Mouse (Mus musculus) intestine, embryonic 15.5 days (tissue): Measurements from ENCODE around the gene Ercc5. TPM values are rescaled to one million over a fixed set of nuclear protein-coding genes. Genes with fewer than 3 reads are reported as not detected.
A peak's percentile ranks its signal among the peaks of the same experiment; 100 is the strongest.

Experiments
- ATAC-seq: fragments of 200-750 bp; cut with Nextera tagmentation; 2 replicates; pipeline ENCODE4 v1.8.0; 2017; ENCODE audit warnings: moderate TSS enrichment, moderate library complexity
- H3K27ac ChIP-seq: fragments of 300-500 bp; sonication (generic); 2 replicates; pipeline ENCODE4 v1.5.1; 2015; ENCODE audit warnings: mild to moderate bottlenecking, inconsistent platforms
- H3K27me3 ChIP-seq: fragments of 300-500 bp; sonication (generic); replicated peaks from 2 replicates; pipeline ENCODE4 v1.6.1; 2015; ENCODE audit warnings: inconsistent platforms
- H3K36me3 ChIP-seq: fragments of 300-500 bp; sonication (generic); 2 replicates; pipeline ENCODE4 v1.6.1; 2015; ENCODE audit warnings: inconsistent platforms
- H3K4me1 ChIP-seq: fragments of 300-500 bp; sonication (generic); replicated peaks from 2 replicates; pipeline ENCODE4 v1.6.1; 2015; ENCODE audit warnings: inconsistent platforms
- H3K4me2 ChIP-seq: fragments of 300-500 bp; sonication (generic); replicated peaks from 2 replicates; pipeline ENCODE4 v1.6.1; 2015; ENCODE audit warnings: mild to moderate bottlenecking, inconsistent platforms
- H3K4me3 ChIP-seq: fragments of 300-500 bp; sonication (generic); replicated peaks from 2 replicates; pipeline ENCODE4 v1.5.1; 2015; ENCODE audit warnings: inconsistent platforms
- H3K9ac ChIP-seq: fragments of 300-500 bp; sonication (generic); 2 replicates; pipeline ENCODE4 v1.6.1; 2015; ENCODE audit warnings: inconsistent platforms
- H3K9me3 ChIP-seq: fragments of 300-500 bp; sonication (generic); 2 replicates; pipeline ENCODE4 v1.6.1; 2016; ENCODE audit warnings: inconsistent platforms
- whole genome bisulfite sequencing: fragments of 180-500 bp; shearing (Covaris S2); methylation state at CpG from one replicate; pipeline ENCODE4 v1.1.7; 2015; 5-methylcytosine and 5-hydroxymethylcytosine counted together
- polyA plus RNA-seq: library from polyadenylated mRNA; unstranded; fragments of >200 nt; fragmentation: Nextera tagmentation; extraction: Ambion mirVana; gene quantifications from 2 replicates; pipeline ENCODE4 v1.2.1, GENCODE M21; 2015

Gene Ercc5
- polyA plus RNA-seq, 1 experiment from 2014 or later, result 14.8 TPM

DNA sequence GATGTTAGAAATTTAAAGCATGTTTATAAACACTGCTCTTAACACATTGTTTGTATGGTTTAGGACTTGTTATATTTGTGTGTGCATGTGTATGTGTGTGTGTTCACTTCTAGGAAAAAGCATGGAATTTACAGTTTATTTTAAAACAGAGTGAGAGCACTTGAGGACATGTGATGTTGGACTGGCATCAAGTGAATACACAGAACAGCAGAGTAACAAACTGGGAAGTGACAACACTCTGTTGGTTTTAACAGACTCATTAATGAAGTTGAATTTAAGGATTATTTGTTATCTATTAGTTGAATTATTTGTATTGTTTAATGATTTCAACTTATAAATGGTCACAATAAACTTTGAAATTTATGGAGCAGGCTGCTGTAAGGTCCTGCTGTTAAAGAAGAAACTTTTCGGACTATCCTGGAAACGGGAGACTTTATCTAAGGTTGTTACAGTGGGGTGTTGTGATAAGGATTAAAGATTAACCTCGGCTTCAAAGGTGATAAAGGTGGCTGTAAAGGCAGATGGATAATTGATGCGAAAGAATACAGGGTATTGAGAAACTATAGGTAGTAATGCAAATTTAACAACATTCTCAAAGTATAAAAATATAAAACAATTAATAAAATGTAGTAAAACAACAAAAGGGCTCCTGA lies 17.5 kb upstream of the Ercc5 start:
- H3K9me3 ChIP-seq, result no peaks in the 10 kb centered on the region
- H3K36me3 ChIP-seq, result 0 out of 2 replicates have a peak, but pooled peaks cover 3% of the 10 kb centered on the region
- no peaks in the 10 kb centered on the region for H3K4me1 ChIP-seq
- no peaks in the 10 kb centered on the region for H3K27me3 ChIP-seq
- no peak overlapping the region for H3K4me3 ChIP-seq
- WGBS, result 60% methylated on average over 4 of the region's 4 CpGs
- no peak overlapping the region for H3K9ac ChIP-seq
- H3K27ac ChIP-seq, result no peak overlapping the region
- H3K4me2 ChIP-seq, result no peak overlapping the region
- peak; percentile 78 for ATAC-seq

DNA sequence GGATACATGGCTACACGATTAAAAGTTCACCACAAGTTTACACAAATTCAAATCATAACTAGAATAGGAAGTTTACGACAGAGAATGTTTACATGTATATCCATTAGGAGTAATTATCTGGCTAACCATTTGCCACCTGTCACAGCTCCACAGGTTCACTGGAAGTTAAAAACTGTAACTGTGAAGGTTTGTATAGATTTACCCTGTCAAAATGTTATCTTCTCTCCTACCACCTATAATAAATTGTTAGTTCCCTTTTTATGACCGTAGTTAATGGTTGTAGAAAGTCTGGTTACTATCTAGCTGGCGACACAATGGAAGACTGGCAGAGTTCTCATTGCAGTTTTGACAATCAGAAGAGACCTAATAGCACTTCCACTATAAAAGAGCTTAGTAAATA lies 7.3 kb upstream of the Ercc5 start:
- H3K9me3 ChIP-seq, result no peaks in the 10 kb centered on the region
- no peak overlapping the region for H3K27ac ChIP-seq
- WGBS, result 17% methylated on average over 4 of the region's 4 CpGs
- H3K4me2 ChIP-seq, result no peak overlapping the region
- no peak for ATAC-seq
- H3K4me3 ChIP-seq, result no peak overlapping the region
- H3K27me3 ChIP-seq, result no peaks in the 10 kb centered on the region
- H3K4me1 ChIP-seq, result no peaks in the 10 kb centered on the region
- peaks cover 9% of the 10 kb centered on the region for H3K36me3 ChIP-seq
- H3K9ac ChIP-seq, result no peak overlapping the region

DNA sequence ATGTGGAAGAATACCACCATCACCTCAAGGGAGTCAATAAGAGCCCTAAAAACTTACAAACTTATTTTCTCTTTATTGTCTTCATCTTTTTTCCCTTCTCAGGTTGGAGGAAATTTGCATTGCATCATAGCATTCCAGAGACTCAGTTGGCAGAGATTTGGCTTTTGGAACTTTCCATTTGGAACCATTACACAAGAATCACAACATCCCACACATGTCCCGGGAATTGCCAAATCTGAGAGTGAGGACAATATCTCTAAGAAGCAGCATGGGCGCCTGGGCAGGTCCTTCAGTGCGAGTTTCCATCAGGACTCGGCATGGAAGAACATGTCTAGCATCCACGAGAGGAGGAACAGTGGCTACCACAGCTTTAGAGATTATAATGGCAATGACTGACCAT lies 4.8 kb upstream of the Ercc5 start:
- Histone ChIP-seq H3K4me2 (no peak overlapping the region), H3K27me3 (no peaks in the 10 kb centered on the region), H3K27ac (no peak overlapping the region), H3K36me3 (peaks cover 5% of the 10 kb centered on the region), H3K4me3 (no peak overlapping the region), H3K4me1 (peaks cover 3% of the 10 kb centered on the region; the same call in 1 of the 2 replicates), H3K9ac (no peak overlapping the region), H3K9me3 (no peaks in the 10 kb centered on the region)
- no peak for ATAC-seq
- WGBS, result 90% methylated on average over 5 of the region's 5 CpGs

DNA sequence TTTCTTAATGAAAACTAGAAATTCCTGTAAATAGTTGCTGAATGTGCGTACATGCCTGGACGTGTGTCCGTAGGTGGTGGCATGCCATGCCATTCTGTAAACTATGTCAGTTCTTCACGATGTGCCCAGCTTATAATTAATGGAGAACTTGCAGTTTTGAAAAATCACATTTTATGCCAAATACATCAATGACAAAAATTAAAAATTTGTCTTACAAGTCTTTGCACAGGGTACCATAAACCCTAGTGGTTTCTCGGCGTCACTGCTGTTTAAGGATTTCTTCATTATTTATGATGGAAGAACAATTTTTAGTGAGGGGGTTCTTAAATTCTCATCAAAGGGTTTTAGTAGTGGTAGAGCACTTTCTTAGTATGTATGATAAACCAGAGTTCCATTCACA lies 1.2 kb downstream of the Ercc5 start:
- no peak for ATAC-seq
- Histone ChIP-seq H3K27me3 (no peaks in the 10 kb centered on the region), H3K4me2 (peak overlapping the region; percentile 77), H3K9me3 (no peaks in the 10 kb centered on the region), H3K27ac (no peak overlapping the region), H3K9ac (no peak overlapping the region; the same call in 1 of the 2 replicates), H3K4me1 (peaks cover 3% of the 10 kb centered on the region; the same call in 1 of the 2 replicates), H3K4me3 (peak overlapping the region; percentile 96), H3K36me3 (no peaks in the 10 kb centered on the region)
- 25% methylated on average over 6 of the region's 6 CpGs for WGBS

DNA sequence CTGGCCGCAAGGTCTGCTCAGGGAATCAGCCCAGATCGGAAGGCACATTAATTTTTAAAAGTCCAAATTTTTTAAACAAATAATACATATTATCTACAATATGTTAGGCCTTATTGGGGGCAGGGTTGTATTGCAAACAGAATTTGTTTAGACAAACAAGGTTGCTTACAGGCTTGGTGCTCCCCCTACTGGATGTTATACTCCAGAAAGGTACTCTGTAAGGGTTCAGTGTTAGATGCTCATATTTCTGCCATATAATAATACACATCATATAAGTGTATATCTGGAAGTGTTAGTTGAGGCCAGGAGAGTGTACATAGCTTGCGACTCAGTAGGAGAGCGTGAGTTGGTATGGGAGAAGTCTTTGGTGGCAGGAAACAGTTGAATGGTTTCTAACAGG lies 7.7 kb downstream of the Ercc5 start:
- Histone ChIP-seq H3K9ac (no peak overlapping the region), H3K4me1 (no peaks in the 10 kb centered on the region), H3K9me3 (no peaks in the 10 kb centered on the region), H3K36me3 (peaks cover under 1% of the 10 kb centered on the region; the same call in 1 of the 2 replicates), H3K4me2 (no peak overlapping the region), H3K4me3 (no peak overlapping the region), H3K27ac (no peak overlapping the region), H3K27me3 (no peaks in the 10 kb centered on the region)
- WGBS, result 96% methylated on average over 4 of the region's 4 CpGs
- no peak for ATAC-seq

DNA sequence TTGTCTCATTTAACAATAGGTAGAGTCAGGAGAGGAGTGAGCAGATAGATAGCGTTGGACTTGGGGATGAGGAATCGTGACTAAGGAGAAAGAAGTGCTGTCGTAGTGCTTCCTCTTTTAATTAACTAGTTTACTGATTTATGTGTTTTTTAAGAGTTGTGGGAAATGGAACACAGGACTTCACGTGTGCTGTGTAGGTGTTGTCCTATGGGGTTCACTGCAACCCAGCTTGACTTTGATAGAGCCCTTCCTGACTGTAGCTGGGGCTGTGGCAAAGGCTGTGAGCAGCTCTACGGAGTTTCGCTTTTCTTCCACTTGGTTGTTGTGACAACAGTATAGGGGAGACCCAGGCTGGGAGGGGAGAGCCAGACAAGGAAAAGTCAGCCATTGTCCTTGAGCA lies 10.8 kb downstream of the Ercc5 start:
- H3K9me3 ChIP-seq, result no peaks in the 10 kb centered on the region
- no peaks in the 10 kb centered on the region for H3K27me3 ChIP-seq
- no peak overlapping the region for H3K4me3 ChIP-seq
- no peaks in the 10 kb centered on the region for H3K4me1 ChIP-seq
- H3K4me2 ChIP-seq, result no peak overlapping the region
- H3K27ac ChIP-seq, result no peak overlapping the region
- H3K9ac ChIP-seq, result no peak overlapping the region
- WGBS, result 94% methylated on average over 6 of the region's 6 CpGs
- no peak for ATAC-seq
- H3K36me3 ChIP-seq, result peaks cover 8% of the 10 kb centered on the region

DNA sequence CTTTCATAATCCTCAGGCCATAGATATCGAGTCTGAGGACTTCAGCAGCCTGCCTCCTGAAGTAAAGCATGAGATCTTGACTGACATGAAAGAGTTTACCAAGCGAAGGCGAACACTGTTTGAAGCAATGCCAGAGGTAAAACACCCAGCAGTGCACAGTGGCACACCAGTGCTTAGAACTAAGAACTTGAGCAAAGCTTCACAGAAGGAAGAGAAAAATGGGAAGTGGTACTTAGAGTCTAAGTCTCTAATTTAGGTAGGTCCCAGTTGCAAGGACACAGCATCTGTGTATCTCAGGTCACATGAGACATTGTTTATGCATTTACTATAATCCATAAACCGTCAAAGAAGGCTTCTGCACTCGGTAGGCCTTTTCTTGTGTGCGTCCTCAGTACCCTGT lies 14.3 kb downstream of the Ercc5 start:
- Histone ChIP-seq H3K9me3 (no peaks in the 10 kb centered on the region), H3K4me2 (no peak overlapping the region), H3K36me3 (peaks cover 18% of the 10 kb centered on the region), H3K27me3 (no peaks in the 10 kb centered on the region), H3K4me1 (no peaks in the 10 kb centered on the region), H3K9ac (no peak overlapping the region), H3K27ac (no peak overlapping the region), H3K4me3 (no peak overlapping the region)
- 95% methylated on average over 6 of the region's 6 CpGs for WGBS
- no peak for ATAC-seq

DNA sequence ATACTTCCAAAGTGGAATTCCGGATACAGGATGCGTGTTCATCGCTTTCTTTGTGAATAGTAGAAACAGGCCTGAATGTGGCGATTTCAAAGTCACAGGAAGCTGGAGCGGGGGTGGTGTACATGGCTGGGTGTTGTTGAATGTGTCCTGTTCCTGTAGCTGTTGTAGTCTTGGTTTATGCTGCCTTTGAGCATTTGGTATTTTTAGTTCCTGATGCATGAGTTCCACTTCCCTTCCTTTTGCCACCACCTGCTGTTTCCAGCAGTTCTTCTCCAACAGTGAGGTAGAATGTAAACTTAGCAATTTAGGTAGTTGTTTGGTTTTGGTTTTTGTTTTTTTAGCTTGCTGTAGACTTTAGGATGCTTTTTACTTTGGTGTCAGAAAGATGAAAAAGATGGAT lies 14.8 kb downstream of the Ercc5 start:
- Histone ChIP-seq H3K4me3 (no peak overlapping the region), H3K9me3 (no peaks in the 10 kb centered on the region), H3K4me2 (no peak overlapping the region), H3K36me3 (peaks cover 24% of the 10 kb centered on the region), H3K9ac (no peak overlapping the region), H3K27ac (no peak overlapping the region), H3K4me1 (no peaks in the 10 kb centered on the region), H3K27me3 (no peaks in the 10 kb centered on the region)
- ATAC-seq, result no peak
- 90% methylated on average over 5 of the region's 5 CpGs for WGBS

DNA sequence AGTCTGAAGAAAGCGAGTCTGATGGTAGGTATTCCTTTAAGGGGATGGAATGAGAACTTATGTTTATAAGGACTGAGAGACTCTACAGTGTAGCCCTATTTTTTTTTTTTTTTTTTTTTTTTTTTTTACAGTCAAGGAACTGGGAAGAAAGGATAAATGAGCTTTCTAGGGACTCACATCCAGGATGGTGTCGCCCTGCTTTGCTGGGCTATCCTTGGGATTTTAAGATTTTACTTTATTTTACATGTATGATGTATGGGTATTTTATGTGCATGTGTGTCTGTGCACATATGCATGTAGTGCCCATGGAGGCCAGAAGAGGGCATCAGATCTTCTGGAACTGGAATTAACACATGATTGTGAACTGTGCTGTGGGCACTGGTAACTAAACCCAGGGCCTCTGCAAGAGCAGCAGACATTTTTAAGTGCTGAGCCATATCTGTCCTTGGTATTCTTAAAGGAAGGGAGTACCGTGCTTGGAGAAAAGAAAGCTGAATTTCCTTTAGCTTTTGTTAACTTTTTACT lies 20.4 kb downstream of the Ercc5 start:
- no peaks in the 10 kb centered on the region for H3K4me1 ChIP-seq
- ATAC-seq, result no peak
- H3K27ac ChIP-seq, result no peak overlapping the region
- no peak overlapping the region for H3K4me2 ChIP-seq
- H3K27me3 ChIP-seq, result no peaks in the 10 kb centered on the region
- H3K36me3 ChIP-seq, result peaks cover 34% of the 10 kb centered on the region
- H3K4me3 ChIP-seq, result no peak overlapping the region
- H3K9me3 ChIP-seq, result no peaks in the 10 kb centered on the region
- 97% methylated on average over 3 of the region's 3 CpGs for WGBS
- H3K9ac ChIP-seq, result no peak overlapping the region

DNA sequence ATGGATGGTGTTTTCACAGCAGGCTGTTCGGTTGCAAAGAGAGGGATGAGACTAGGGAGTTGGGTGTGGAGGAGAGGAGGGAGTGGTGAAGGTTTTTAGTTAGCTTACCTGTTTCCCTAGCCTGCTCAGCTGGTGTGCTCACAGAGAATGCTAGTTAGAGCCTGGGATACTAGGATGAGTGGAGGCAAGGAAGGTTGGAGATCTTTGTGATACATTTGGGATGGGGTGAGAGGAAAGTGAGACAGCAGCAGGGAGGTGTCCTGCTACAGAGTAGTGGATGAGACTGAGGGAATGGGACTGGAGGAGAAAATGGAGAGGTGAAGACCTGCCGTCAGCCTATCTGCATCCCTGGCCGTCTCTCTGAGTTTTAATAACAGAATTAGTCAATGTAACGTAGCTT lies 25.1 kb downstream of the Ercc5 start:
- 97% methylated on average over 4 of the region's 4 CpGs for WGBS
- H3K27ac ChIP-seq, result no peak overlapping the region
- H3K4me2 ChIP-seq, result no peak overlapping the region
- H3K4me1 ChIP-seq, result no peaks in the 10 kb centered on the region
- H3K27me3 ChIP-seq, result no peaks in the 10 kb centered on the region
- peaks cover 17% of the 10 kb centered on the region for H3K36me3 ChIP-seq
- ATAC-seq, result no peak
- H3K9ac ChIP-seq, result no peak overlapping the region
- no peak overlapping the region for H3K4me3 ChIP-seq
- no peaks in the 10 kb centered on the region for H3K9me3 ChIP-seq

DNA sequence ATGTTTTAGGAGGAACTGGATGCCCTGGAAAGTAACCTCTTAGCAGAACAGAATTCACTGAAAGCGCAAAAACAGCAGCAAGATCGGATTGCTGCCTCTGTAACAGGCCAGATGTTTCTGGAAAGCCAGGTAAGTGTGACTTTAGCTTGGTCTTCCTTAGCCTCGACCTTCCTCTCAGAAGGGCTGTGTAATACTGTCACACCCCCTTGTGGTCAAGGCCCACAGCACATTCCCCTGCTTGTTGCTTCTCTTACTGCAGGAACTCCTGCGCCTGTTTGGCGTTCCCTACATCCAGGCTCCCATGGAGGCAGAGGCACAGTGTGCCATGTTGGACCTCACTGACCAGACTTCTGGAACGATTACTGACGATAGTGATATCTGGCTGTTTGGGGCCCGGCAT lies 26.4 kb downstream of the Ercc5 start:
- 81% methylated on average over 8 of the region's 8 CpGs for WGBS
- no peak overlapping the region for H3K27ac ChIP-seq
- H3K9me3 ChIP-seq, result no peaks in the 10 kb centered on the region
- H3K4me1 ChIP-seq, result no peaks in the 10 kb centered on the region
- no peaks in the 10 kb centered on the region for H3K27me3 ChIP-seq
- H3K9ac ChIP-seq, result no peak overlapping the region
- 0 out of 2 replicates have a peak, but pooled peaks cover 12% of the 10 kb centered on the region for H3K36me3 ChIP-seq
- H3K4me3 ChIP-seq, result no peak overlapping the region
- no peak overlapping the region for H3K4me2 ChIP-seq
- ATAC-seq, result no peak

DNA sequence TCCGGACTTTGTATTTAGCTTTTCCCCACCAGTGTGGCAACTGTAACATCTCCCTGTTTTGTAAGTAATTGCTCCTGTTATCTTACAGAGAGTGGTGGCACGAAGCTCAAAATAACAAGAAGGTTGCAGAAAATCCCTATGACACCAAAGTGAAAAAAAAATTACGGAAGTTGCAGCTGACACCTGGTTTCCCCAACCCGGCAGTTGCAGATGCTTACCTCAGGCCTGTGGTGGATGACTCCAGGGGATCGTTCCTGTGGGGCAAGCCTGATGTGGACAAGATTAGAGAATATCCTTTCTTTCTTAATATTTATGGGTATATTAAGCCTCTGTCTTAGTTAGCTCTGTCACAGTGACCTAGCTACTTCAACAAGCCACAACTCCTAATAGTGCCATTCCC lies 30.5 kb downstream of the Ercc5 start:
- H3K4me1 ChIP-seq, result no peaks in the 10 kb centered on the region
- no peak overlapping the region for H3K27ac ChIP-seq
- no peaks in the 10 kb centered on the region for H3K9me3 ChIP-seq
- no peak overlapping the region for H3K4me3 ChIP-seq
- H3K27me3 ChIP-seq, result no peaks in the 10 kb centered on the region
- WGBS, result 90% methylated on average over 5 of the region's 5 CpGs
- H3K36me3 ChIP-seq, result peaks cover 7% of the 10 kb centered on the region
- no peak overlapping the region for H3K9ac ChIP-seq
- ATAC-seq, result no peak
- no peak overlapping the region for H3K4me2 ChIP-seq

DNA sequence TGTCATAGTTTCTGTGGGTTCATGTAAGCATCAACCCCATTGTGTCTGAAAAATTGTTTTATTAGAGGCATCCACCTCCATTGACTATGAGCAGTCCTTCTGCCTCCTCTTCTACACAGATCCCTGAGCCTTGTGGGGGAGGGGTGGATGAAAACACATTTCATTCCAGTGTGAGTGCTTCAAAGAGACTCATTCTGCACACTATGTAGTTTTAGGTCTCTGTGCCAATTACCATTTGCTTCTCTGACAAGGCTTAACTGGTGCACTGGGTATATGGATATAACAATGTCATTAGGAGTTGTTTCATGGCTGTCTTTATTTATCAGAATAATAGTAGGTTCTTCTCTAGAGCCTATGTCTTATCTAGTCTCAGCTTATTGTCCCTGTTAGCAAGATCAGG lies 38.9 kb downstream of the Ercc5 start:
- no peaks in the 10 kb centered on the region for H3K9me3 ChIP-seq
- H3K4me1 ChIP-seq, result no peaks in the 10 kb centered on the region
- H3K4me3 ChIP-seq, result no peak overlapping the region
- H3K4me2 ChIP-seq, result no peak overlapping the region
- H3K36me3 ChIP-seq, result 0 out of 2 replicates have a peak, but pooled peaks cover 4% of the 10 kb centered on the region
- no peaks in the 10 kb centered on the region for H3K27me3 ChIP-seq
- H3K27ac ChIP-seq, result no peak overlapping the region
- no peak for ATAC-seq
- no peak overlapping the region for H3K9ac ChIP-seq
